Mouse (Mus musculus) heart, postnatal 0 days (tissue): ENCODE measurements at regions not wholly inside any gene's neighbourhood (a gene's known extent, or its start where the extent isn't known, plus 50 kb on each side); places are given as distances from the start of the nearest gene placed in this dataset.
"Not testable (repeated sequence)": the region's sequence is repeated elsewhere in the genome, so short reads cannot be mapped to it uniquely, and the experiment has no call there.

Source experiments
- ATAC-seq: fragments of 200-750 bp; cut with Nextera tagmentation; 2 replicates; pipeline ENCODE4 v1.8.0; 2017; ENCODE audit warnings: low read depth, moderate number of reproducible peaks, moderate library complexity; ENCODE audit not compliant: insufficient read depth
- DNase-seq: peaks from one replicate; pipeline ENCODE4 v3.0.0-alpha.2; 2016; ENCODE audit warnings: low spot score
- H3K27ac ChIP-seq: fragments of 300-500 bp; sonication (generic); 2 replicates; pipeline ENCODE4 v1.5.1; 2014; ENCODE audit warnings: low read depth, mild to moderate bottlenecking
- H3K27me3 ChIP-seq: fragments of 300-500 bp; sonication (generic); 2 replicates; pipeline ENCODE4 v1.6.1; 2014; ENCODE audit warnings: low read length, mixed read lengths; ENCODE audit not compliant: control insufficient read depth, insufficient read depth
- H3K36me3 ChIP-seq: fragments of 300-500 bp; sonication (generic); replicated peaks from 2 replicates; pipeline ENCODE4 v1.6.1; 2014; ENCODE audit warnings: low read length, mixed read lengths; ENCODE audit not compliant: control insufficient read depth, insufficient read depth
- H3K4me1 ChIP-seq: fragments of 300-500 bp; sonication (generic); 2 replicates; pipeline ENCODE4 v1.6.1; 2014; ENCODE audit warnings: antibody characterized with exemption; ENCODE audit not compliant: control insufficient read depth, insufficient read depth
- H3K4me2 ChIP-seq: fragments of 300-500 bp; sonication (generic); 2 replicates; pipeline ENCODE4 v1.6.1; 2014; ENCODE audit warnings: low read depth, mild to moderate bottlenecking, low read length, moderate library complexity
- H3K4me3 ChIP-seq: fragments of 300-500 bp; sonication (generic); 2 replicates; pipeline ENCODE4 v1.5.1; 2014; ENCODE audit warnings: low read depth, low read length
- H3K9ac ChIP-seq: fragments of 300-500 bp; sonication (generic); replicated peaks from 2 replicates; pipeline ENCODE4 v1.6.1; 2014; ENCODE audit warnings: low read depth, low read length, mixed read lengths
- H3K9me3 ChIP-seq: fragments of 300-500 bp; sonication (generic); replicated peaks from 2 replicates; pipeline ENCODE4 v1.6.1; 2016; ENCODE audit warnings: low read length; ENCODE audit not compliant: control insufficient read depth
- WGBS: fragments of 180-500 bp; shearing (Covaris S2); extraction: QIAGEN DNeasy Blood & Tissue Kit; methylation state at CpG from one replicate; pipeline ENCODE4 v1.1.7; 2014; 5-methylcytosine and 5-hydroxymethylcytosine counted together

GRCm38 (mm10) chr16:3334355-3334754 is 256.5 kb upstream of the Olfr161 start:
- H3K9me3 ChIP-seq = not testable (repeated sequence)
- 74% methylated on average over 5 of the region's 5 CpGs for WGBS

GRCm38 (mm10) chr16:3343372-3343771 is 247.5 kb upstream of the Olfr161 start:
- not testable (repeated sequence) for H3K4me1 ChIP-seq, H3K4me3 ChIP-seq, H3K4me2 ChIP-seq, H3K9me3 ChIP-seq, H3K9ac ChIP-seq, H3K36me3 ChIP-seq, H3K27me3 ChIP-seq, DNase-seq, ATAC-seq, H3K27ac ChIP-seq
- WGBS = 28% methylated on average over 3 of the region's 4 CpGs

More at GRCm38 (mm10) chr16:3334355-3334754, 256.5 kb upstream of the Olfr161 start:
- not testable (repeated sequence) for H3K4me2 ChIP-seq, ATAC-seq, H3K4me3 ChIP-seq, H3K9ac ChIP-seq, H3K4me1 ChIP-seq, H3K27me3 ChIP-seq, H3K36me3 ChIP-seq, H3K27ac ChIP-seq, DNase-seq

DNA sequence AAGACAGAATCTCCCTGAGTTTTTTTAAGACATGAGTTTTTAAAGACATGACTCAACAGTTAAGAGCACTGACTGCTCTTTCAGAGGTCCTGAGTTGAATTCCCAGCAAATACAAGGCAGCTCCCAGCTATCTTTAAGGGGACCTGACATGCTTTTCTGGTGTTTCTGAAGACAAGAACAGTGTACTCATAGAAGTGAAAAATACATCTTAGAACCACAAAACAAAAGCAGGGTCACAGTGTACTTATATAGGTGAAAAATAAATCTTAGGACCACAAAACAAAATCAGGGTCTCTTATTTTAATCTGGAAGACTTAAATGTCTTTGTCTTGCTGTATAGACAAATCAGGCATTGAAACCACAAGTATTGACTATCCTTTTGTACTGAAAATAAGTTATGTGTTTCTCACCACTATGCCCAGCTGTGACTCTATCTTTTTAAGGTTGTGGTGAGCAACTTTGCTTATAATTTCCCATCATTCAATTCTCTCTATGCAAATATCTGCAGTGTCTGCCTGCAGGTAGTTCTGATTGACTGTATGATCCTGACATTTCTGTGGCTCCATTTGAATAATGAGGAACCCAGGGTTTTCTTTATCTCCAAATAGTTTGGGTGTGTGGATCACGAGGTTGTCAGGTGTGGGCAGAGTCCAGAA is 246.0 kb upstream of the Olfr161 start:
- not testable (repeated sequence) for DNase-seq, H3K4me3 ChIP-seq, H3K4me1 ChIP-seq, H3K36me3 ChIP-seq, H3K27ac ChIP-seq, H3K9ac ChIP-seq, H3K4me2 ChIP-seq, H3K9me3 ChIP-seq, H3K27me3 ChIP-seq
- ATAC-seq = 0 out of 2 replicates have a peak, but pooled peaks have one; percentile 22
- no CpG with 5 or more reads among the region's 1 CpGs for WGBS

DNA sequence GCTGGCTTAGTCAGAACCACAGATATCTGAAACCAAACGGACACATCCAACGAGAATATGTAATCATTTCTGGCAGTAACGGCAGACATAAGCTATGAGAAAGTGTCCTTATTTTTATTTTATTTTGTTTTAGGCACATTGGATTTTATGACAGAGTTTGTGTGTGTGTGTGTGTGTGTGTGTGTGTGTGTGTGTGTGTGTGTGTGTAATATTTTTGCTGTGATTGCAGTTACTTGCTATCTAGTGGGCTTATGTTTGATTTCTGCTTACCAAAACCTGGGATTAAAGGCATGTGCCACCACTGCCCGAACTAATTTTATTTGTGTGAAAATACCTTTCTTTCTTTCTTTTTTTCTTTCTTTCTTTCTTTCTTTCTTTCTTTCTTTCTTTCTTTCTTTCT is 241.5 kb upstream of the Olfr161 start:
- not testable (repeated sequence) for H3K4me3 ChIP-seq, DNase-seq, H3K27me3 ChIP-seq, ATAC-seq, H3K4me2 ChIP-seq, H3K27ac ChIP-seq, H3K9ac ChIP-seq, H3K4me1 ChIP-seq, H3K9me3 ChIP-seq, H3K36me3 ChIP-seq
- WGBS = 71% methylated on average over 1 of the region's 4 CpGs

DNA sequence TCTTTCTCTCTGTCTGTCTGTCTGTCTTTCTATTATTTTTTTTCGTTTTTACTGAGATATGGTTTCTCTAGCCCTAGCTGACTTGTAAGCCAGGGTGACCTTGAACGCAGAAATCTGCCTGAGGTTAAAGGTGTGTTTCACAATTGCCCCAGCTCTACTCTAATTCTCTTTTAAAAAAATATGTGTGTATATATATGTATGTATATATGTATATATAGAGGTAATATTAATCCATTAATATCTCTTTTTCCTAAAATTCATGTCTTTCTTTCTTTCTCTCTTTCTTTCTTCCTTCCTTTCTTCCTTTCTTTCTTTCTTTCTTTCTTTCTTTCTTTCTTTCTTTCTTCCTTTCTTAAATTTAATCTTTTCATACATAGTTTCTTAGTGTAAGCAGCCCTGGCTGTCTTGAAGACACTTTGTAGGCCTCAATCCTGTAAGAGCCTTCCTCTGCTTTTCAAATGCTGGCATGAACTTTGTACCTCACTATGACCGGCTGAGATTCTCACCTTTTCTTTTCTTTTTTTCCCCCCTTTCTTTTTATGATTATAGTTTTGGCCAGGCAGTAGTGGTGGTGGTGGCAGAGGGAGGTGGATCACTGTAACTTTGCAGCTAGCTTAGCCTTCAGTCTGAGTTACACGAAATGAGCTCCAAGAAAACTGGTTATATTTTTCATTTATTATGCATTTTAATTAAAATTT is 240.8 kb upstream of the Olfr161 start:
- not testable (repeated sequence) for H3K27ac ChIP-seq, H3K4me2 ChIP-seq, H3K4me3 ChIP-seq, H3K27me3 ChIP-seq, H3K4me1 ChIP-seq, H3K9me3 ChIP-seq, H3K9ac ChIP-seq, H3K36me3 ChIP-seq
- DNase-seq (peak; percentile 38), ATAC-seq (peak; percentile 43)
- 38% methylated on average over 2 of the region's 4 CpGs for WGBS

DNA sequence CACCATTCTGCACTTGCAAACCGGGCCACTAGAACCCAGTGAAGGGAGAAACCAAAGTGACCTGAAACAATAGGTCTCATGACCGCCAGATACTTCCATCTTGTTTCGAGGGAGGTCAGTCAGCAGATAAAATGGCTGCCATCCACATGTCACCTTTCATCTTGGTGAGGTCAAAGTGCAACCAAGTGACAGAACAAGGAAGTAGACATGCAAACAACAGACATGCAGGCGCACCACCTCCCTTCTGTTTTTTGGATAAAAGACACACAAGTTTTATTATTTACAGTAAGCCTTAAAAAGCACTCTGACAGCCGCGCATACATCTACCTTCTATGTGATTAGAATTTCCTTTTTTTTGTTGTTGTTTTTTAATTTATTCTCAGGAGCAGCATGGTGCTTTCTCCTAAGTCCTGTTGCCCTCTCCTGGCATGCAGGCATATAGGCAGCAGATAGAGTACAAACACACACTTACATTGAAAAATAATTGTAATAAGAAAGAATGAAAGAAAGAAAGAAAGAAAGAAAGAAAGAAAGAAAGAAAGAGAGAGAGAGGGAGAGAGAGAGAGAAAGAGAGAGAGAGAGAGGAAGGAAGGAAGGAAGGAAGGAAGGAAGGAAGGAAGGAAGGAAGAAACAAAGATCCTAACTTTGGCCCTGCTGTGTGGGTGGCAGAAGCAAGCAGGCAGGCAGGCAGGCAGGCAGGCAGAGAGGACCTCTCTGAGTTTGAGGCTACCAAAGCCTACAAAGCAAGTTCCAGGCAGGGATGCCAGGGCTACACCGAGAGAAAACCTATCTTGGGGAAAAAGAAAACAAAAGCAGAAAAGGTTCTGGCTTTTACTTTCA is 240.0 kb upstream of the Olfr161 start:
- H3K4me2 ChIP-seq, H3K36me3 ChIP-seq, H3K27ac ChIP-seq, H3K9ac ChIP-seq, H3K9me3 ChIP-seq, H3K4me3 ChIP-seq, H3K4me1 ChIP-seq, H3K27me3 ChIP-seq: not testable (repeated sequence)
- ATAC-seq = peak; percentile 84
- 70% methylated on average over 6 of the region's 7 CpGs for WGBS
- DNase-seq = peak; percentile 84

DNA sequence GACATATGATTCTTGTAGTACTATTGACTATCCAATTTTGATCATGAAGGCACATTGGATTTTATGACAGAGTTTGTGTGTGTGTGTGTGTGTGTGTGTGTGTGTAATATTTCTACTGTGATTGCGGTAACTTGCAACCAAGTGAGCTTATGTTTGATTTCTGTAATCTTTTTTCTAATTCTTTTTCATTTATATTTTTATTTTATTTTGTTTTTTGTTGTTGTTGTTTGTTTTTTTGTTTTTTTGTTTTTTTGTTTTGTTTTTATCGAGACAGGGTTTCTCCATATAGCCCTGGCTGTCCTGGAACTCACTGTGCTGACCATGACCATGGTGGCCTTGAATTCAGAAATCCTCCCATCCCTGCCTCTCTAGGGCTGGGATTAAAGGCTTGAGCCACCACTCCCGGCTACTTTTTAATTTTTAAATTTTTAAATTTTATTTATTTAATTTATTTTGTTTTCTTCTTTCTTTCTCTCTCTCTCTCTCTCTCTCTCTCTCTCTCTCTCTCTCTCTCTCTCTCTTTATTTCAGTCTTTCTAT is 239.3 kb upstream of the Olfr161 start:
- H3K27me3 ChIP-seq, H3K27ac ChIP-seq, H3K4me3 ChIP-seq, H3K9me3 ChIP-seq, H3K36me3 ChIP-seq, DNase-seq, H3K4me2 ChIP-seq, H3K9ac ChIP-seq, H3K4me1 ChIP-seq: not testable (repeated sequence)
- WGBS = 67% methylated on average over 3 of the region's 3 CpGs
- ATAC-seq = peak; percentile 75; the same call in 1 of the 2 replicates
